Mouse (Mus musculus): ENCODE measurements around the gene Alyref.

Gene Alyref

GRCm38 (mm10) chr11:120545964-120546363 lies 52.2 kb downstream of the Alyref start:
- no peak for DNase-seq (ENCODE audit: low spot score in 2 of 2)

DNA sequence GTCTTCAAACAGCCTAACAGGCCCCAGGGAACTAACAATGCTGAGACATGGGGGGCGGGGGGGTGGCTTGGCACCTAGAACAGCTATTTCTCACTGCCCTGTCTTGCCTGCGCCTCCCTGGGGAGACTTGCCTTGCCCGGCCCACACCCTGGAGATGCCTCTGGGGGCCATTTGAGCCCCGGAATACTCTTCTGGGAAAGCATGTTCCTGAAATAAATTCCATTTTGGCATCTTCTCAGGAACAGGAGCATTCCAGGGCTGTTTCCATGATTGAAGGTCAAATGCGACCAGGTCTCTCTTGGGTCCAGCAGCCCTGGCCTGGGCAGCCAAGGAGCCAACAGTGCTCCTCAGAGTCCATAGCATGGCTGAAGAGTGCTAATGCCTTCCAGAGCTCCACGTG lies 55.8 kb downstream of the Alyref start:
- DNase-seq (ENCODE audit: low spot score in 2 of 2), result no peak
